Mouse (Mus musculus): ENCODE measurements at regions not wholly inside any gene's neighbourhood (a gene's known extent, or its start where the extent isn't known, plus 50 kb on each side); places are given as distances from the start of the nearest gene placed in this dataset.

DNA sequence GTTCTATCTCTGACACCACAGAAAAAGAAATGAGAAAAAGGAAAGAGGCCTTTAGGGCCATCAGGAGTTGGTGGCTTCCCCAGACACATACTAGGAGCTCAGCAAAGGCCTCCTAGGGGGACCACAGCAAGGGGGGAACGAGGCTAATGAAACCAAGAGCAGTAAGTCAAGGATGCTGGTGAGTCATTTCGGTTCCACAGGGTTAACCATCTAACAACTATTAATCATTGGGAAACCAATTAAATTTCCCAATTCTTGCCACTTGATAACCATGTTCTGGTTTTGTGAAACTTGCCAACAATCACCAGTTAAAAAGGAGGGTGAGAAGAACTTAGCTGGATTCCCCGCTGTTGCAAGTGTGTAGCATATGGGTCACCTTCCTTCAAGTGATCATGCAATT is 1451.6 kb downstream of the Gsdmc2 start:
- TF ChIP-seq MYOG (IDR thresholded peaks at IDR 0.05; ENCODE audit: control insufficient read depth in 1 of 3, insufficient read depth in 1 of 3, insufficient read length in 2 of 3, low read depth in 2 of 3) (no peak), POLR2A (IDR thresholded peaks at IDR 0.05; ENCODE audit: insufficient read length, low read depth) (no peak), USF1 (IDR thresholded peaks at IDR 0.05; ENCODE audit: low read depth) (no peak), TCF12 (IDR thresholded peaks at IDR 0.05; ENCODE audit: insufficient read depth, poor library complexity, severe bottlenecking) (no peak)
